Mouse (Mus musculus) left cerebral cortex, adult 2 months (tissue): ENCODE data around the gene Map3k19. TPM values are rescaled to one million over a fixed set of nuclear protein-coding genes. Genes with fewer than 3 reads are reported as not detected.

Source experiments
- DNase-seq, 2 experiments: peaks; one replicate each; pipeline ENCODE4 v3.0.0; 2021 to 2022; ENCODE audit warnings: low spot score in 2 of 2, mixed read lengths in 1 of 2; ENCODE audit errors: extremely low spot score in 1 of 2
- H3K27ac ChIP-seq: fragments of 200-600 bp; 2 replicates; pipeline ENCODE4 v1.8.1; 2022
- H3K4me3 ChIP-seq: fragments of 200-600 bp; 2 replicates; pipeline ENCODE4 v1.8.1; 2022
- CTCF ChIP-seq: fragments of 200-600 bp; IDR thresholded peaks from 2 replicates; pipeline ENCODE4 v1.8.1; 2022; ENCODE audit warnings: antibody characterized with exemption, mild to moderate bottlenecking, moderate library complexity
- intact Hi-C: fragments of 180-260 bp; cut with DNase I; formaldehyde crosslinking; loops from one replicate; pipeline ENCODE4 v1.15.1; 2025
- long read RNA-seq, 2 experiments: library from polyadenylated mRNA; stranded (forward); transcript quantifications; one replicate each; pipeline ENCODE4 v2.0.0; 2021; ENCODE audit warnings: borderline mapping rate in 2 of 2
- total RNA-seq, 2 experiments: library from RNA; stranded (reverse); gene quantifications; 2 replicates each; pipeline ENCODE4 v1.2.3; 2021

The Map3k19 gene
- total RNA-seq = 10 to 100 TPM in 1 of 2 experiments, 1 to 10 TPM in 1; 7.7 to 10.2 TPM
- long read RNA-seq, experiment 1, full-length matches to known transcripts = 2 of 5 reads
- long read RNA-seq, experiment 1, partial matches to known transcripts = 0 of 5 reads
- long read RNA-seq, experiment 1, other reads (novel, unspliced or antisense) = 3 of 5 reads
- long read RNA-seq, experiment 2, full-length matches to known transcripts = 5 of 8 reads
- long read RNA-seq, experiment 2, partial matches to known transcripts = 0 of 8 reads
- long read RNA-seq, experiment 2, other reads (novel, unspliced or antisense) = 3 of 8 reads

DNA sequence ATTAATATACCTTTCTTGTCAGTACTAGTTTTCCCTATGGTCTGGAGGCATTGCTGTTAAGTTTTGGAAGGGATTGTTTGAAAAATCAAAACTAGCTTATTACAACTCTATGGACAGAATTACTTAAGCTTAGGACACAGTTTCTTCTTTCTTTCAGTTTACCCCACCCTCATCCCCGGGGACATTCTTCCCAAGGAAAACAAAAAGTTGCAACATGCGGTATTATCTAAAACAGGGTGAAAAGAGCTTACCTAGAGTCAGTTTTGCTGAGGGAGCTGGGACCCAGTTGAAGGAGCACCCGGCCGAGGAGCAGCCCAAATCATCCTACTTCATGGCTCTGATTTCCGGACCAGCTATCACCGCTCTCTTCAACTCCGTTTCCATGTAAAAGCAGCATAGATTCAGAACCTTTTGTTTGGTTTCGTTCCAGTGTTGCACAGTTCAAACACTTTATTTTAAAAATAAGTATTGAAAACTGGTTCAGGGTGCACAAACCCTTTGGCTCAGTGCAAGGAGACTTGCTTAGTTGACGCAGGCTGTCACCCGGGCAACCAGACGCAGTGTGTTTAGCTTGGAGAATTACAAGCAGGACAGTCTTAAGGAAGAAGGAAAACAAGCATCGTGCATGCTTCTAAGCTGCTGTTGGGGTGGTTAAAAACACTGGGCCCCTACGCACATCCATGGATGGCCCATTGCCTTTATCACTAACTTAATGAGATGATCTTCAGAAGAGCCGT lies at the start of gene Map3k19:
Map3k19 (minus strand) TSS at position 546 of the 737 bp plus-strand sequence.
- intact Hi-C loops = no loop called here
- H3K4me3 ChIP-seq = peak within 1 kb of the TSS; percentile 30
- peak within 1 kb of the TSS; percentile 60; the same call in 1 of the 2 replicates for H3K27ac ChIP-seq
- TF ChIP-seq CTCF = no peak
- DNase-seq = peak; percentile 32 to 50

DNA sequence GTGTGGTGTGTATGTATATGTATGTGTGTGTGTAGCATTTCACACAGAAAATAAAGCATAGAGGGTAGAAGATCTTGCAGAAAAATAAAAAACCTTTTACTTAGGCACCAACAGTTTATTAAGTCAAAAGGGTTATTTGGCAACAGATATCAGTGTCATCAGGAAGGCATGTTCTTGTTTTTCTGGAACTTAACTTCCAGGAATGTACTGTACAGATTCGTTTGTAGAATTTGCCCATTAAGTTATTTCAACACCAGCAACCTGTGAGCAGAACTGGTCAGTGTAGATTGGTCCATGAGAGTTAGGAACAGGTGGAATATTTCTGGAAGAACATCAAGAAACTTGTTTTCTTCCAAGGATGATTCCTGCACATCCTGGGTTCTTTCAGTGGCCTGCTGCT lies 44.6 kb upstream of the Map3k19 start:
- DNase-seq = no peak
- no peak overlapping the region for H3K27ac ChIP-seq
- no peak overlapping the region for H3K4me3 ChIP-seq
- TF ChIP-seq CTCF = no peak
- intact Hi-C loops = no loop called here

DNA sequence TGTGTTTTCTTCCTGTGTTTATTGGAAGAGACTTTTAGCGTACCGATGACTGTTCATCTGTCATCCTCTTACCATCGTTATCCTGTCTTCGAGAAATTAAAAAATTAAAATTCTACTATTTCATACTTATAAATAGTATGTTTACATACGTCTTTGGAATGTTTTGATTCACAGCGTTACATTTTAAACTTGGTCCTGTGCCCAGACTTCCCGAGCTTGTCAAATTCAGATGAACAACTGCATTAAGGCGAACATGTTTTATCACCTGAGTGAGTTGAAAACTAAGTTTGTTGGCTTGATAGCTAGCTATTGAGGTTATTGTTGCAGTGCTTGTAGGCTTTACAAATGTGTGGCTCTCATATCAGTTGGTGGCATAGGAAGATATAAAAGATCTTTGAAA lies 14.4 kb upstream of the Map3k19 start:
- peak overlapping the region; percentile 94 for H3K27ac ChIP-seq

DNA sequence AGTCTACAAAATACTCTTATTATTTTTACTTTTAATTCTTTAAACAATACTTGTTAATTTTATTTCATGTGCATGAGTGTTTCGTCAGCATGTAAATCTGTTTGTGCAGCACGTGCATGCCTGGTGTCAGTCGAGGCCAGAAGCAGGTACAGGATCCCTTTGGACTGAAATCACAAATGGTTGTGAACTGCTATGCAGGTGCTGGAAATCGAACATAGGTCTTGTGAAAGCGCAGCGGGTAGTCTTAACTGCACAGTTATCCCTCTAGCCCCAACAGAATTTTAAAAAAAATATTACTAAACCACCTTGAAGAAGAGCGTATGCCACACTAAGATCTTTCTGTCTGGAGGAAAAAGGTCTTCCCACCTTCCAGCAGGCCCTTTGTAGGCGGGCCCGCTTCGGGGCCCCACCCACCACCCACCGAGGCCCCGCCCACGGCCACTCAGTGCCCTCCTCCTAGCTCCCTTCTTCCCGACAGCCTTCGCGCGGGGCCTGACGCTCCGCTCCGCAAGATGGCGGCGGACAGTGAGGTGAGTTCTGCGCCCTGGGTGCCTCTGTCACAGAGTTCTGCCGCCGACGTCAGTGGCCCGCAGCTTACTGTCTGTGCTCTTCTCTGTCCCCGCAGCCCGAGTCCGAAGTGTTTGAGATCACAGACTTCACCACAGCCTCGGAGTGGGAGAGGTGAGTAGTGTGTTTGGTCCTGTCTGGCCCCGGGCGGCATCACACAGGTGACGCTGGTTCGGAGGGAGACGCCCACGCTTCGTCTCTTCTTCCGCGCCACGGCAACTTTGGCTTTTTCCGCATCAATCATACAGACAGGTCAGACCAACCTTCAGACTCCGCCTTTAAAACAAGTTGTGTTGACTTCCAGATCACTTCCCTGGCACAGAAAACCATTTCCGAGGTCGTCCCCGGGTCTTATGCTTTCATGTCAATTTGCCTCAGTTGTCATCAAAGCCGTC lies 13.8 kb upstream of the Map3k19 start, which contains the start of gene Rab3gap1:
Rab3gap1 (plus strand) TSS at position 474 of the 962 bp plus-strand sequence.
- peak; percentile 87 to 88 for DNase-seq
- intact Hi-C loops = loop anchor here (5.0 kb wide), 1 partner anchor 96 kb away; the partner anchor contains the start of gene Ccnt2
- no peak for TF ChIP-seq CTCF
- Histone ChIP-seq H3K27ac (peak within 1 kb of the TSS; percentile 94), H3K4me3 (peak within 1 kb of the TSS; percentile 73)

More for the DNA sequence above, 14.4 kb upstream of the Map3k19 start:
- intact Hi-C loops = loop anchor here (5.0 kb wide), 1 partner anchor 97 kb away; the partner anchor contains the start of gene Ccnt2
- DNase-seq = no peak
- H3K4me3 ChIP-seq = peak overlapping the region; percentile 73
- TF ChIP-seq CTCF = no peak

DNA sequence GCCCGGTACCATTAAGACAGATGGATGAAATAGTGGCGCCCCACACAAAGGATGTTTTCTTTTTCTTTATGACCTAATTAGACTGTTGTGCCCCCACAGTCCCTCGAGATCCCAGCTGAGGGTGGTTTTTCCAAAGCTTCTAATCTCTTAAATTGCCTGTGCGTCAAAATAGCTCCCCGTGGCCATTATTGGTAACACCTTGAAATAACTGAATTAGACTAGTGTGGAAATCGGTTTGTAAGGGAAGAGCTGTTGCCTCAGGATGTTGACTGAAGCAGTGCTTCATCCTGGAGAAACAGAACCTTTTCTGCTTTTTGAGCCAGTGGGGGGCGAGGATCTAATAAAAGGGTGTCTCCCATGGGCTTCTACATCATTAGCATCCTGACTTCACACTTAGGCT lies 9.0 kb upstream of the Map3k19 start:
- TF ChIP-seq CTCF = no peak
- intact Hi-C loops = no loop called here
- Histone ChIP-seq H3K4me3 (no peak overlapping the region), H3K27ac (no peak overlapping the region)
- DNase-seq = no peak

DNA sequence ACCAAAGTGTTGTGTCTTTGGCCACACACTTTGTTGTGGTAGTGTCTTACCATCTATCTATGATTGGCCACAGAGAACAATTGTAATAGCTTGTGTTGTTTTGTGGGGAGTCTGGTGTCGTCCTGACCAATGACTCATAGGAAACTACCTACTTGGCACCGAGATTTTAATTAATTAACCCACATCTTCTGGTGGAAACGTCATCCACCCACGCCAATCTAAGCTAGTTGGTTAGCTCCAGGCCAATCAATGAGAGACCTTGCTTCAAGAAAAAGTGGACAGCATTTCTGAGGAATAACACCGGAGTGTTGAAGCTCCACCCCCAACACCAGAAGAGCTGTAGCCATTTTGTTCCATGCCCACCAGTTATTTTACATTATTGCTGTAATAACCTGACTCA lies 7.1 kb upstream of the Map3k19 start:
- Histone ChIP-seq H3K27ac (no peak overlapping the region), H3K4me3 (no peak overlapping the region)
- intact Hi-C loops = no loop called here
- TF ChIP-seq CTCF = no peak
- DNase-seq = no peak

DNA sequence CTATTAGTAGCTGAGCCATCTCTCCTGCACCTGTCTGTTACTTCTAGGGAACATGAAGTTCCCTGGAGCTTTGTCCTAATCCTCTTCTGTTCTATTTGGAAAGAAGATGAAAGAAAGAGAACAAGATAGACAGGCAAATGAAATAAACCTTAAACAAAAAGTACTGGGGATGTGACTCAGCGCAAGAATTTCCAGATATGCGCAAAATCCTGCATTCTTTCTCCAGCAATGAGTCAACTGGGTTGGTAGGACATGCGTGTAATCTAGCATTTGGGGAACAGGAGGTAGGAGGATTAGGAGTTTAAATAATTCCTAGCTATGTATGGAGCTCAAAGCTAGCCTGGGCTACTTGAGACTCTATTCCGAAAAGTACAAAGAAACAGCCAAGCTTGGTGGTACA lies 5.7 kb upstream of the Map3k19 start:
- DNase-seq = no peak
- Histone ChIP-seq H3K4me3 (no peak overlapping the region), H3K27ac (no peak overlapping the region)
- intact Hi-C loops = no loop called here
- TF ChIP-seq CTCF = no peak

DNA sequence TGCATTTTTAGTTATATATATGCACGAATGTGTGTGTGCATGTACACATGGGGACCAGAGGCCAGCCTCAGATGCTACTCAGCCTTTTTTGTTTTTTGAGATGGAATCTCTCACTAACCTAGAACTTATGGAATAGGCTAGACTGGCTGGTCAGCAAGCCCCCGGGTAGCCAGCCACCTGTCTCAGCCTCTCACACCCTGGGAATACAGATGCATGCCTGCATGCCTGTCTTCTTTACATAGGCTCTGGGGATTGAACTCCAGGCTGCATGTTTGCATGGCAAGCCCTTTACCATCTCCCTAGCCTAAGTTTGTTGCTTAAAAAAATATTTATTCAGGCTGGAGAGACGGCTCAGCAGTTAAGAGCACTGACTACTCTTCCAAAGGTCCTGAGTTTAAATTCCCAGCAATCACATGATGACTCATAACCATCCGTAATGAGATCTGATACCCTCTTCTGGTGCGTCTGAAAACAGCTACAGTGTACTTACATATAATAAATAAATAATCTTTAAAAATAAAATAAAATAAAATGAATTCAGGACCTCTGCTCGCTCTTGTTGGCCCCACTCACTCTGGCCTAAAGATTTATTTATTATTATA lies 5.1 kb upstream of the Map3k19 start:
- intact Hi-C loops = no loop called here

DNA sequence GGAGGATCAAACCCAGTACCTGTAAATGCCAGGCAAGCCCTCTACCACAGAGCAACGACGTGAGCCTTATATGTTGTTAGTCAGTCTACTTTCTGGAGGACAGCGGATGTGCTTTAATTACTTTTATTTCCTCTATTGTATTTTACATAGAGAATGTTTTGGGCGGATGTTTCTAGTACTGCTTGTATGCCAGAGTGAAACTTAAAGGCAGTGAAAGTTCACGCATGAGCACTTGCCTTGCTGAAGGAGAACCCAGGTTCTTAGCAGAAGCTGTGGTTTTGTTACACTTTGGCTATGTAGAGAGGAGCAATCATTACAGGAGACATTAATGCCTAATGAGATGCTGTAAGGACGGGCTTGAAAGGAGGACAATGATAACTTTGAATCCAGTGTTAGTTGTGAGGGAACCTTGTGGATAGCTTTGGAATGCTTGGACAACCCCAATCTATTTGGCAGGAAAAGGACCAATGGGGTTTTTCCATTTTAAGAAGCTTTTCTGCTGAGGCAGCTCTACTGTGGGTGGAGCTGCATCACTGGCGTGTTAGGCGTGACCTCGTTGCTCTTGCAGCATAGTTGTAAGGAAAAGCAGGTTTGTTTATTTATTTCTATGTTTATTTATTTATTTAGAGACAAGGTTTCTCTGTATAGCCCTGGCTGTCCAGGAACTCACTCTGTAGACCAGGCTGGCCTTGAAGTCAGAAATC lies 4.3 kb upstream of the Map3k19 start:
- Histone ChIP-seq H3K27ac (no peak overlapping the region), H3K4me3 (no peak overlapping the region)
- no peak for DNase-seq
- TF ChIP-seq CTCF = no peak
- intact Hi-C loops = no loop called here

More for the DNA sequence above, 5.1 kb upstream of the Map3k19 start:
- TF ChIP-seq CTCF = no peak
- DNase-seq = no peak
- Histone ChIP-seq H3K4me3 (no peak overlapping the region), H3K27ac (no peak overlapping the region)

DNA sequence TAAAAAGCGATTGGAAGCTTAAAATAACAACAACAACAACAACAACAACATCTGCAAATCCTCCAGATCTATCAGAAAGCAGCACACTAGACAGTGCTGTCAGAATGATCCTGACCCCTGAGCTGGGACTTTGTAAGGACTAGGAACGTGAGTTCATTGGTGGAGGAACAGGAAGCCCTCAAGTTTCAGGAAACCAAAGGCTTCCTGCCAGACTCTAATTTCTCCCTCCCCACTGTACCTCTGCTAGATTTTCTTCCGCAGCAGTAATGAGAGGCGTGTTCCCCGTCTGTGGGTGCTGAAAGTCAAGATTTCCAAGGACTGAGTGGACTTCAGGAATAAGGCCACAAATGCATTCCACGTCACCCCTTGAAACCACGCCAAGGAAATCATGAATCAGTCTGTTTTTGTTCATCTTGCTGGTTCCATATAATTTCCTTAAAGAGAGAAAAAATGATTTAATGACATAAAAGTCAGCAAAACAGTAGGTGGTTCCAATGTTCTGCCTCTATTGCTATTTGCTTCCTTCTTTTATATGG lies 4.7 kb downstream of the Map3k19 start:
- Histone ChIP-seq H3K27ac (no peak overlapping the region), H3K4me3 (no peak overlapping the region)
- no peak for TF ChIP-seq CTCF
- DNase-seq = no peak
- intact Hi-C loops = no loop called here
